Mouse (Mus musculus): Measurements from ENCODE around the gene Fam189a1. TPM values are rescaled to one million over a fixed set of nuclear protein-coding genes. Genes with fewer than 3 reads are reported as not detected.

Gene Fam189a1
- polyA plus RNA-seq, 1 experiment from 2014 or later: 0.66 TPM

DNA sequence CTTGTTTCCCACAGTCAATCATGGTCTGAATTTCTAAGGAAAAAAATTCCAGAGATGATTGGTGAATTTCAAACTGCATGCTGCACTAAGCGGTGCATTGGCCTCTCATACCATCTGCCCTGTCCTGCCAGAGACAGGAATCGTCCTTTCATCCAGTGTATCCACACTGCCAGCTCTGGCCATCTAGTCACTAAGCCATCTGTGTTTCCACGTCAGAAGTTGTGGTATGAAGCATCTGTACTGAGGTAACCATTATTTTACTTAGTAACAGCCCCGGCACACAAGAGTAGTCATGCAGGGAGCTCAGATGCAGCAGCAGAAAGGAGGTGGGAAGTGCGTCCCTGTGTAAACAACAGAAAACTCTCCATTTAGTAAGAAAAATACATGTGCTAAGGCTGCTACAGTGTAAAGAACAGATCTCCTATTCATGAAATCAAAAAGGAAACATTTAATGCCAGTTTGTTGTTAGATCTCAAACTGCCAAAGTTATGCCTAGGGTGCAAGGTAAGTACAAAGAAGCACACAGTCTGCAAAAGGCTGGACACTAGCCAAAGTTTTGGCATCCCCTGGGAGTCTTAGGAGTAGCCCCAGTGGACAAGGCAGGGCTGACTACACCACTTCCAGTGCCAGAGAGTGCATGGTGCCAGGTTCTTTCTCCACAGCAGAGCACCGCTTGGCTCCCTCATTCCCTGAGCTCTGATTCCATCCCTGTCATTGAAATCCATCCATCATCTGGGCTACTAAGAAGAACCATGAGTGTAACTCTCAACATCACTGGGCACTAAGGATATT lies 14.3 kb downstream of the Fam189a1 start:
- peak; percentile 89 for ATAC-seq (replicated peaks; ENCODE audit: low FRiP score)
- Histone ChIP-seq H3K9me3 (replicated peaks) (no peaks in the 10 kb centered on the region), H3K27ac (peak overlapping the region; percentile 37; the same call in 1 of the 2 replicates), H3K4me3 (replicated peaks) (no peak overlapping the region), H3K27me3 (no peaks in the 10 kb centered on the region), H3K9ac (no peak overlapping the region), H3K36me3 (no peaks in the 10 kb centered on the region), H3K4me1 (peaks cover 17% of the 10 kb centered on the region), H3K4me2 (0 out of 2 replicates have a peak overlapping the region, but pooled peaks have one; percentile 7)
- 27% methylated on average over 6 of the region's 6 CpGs for WGBS

DNA sequence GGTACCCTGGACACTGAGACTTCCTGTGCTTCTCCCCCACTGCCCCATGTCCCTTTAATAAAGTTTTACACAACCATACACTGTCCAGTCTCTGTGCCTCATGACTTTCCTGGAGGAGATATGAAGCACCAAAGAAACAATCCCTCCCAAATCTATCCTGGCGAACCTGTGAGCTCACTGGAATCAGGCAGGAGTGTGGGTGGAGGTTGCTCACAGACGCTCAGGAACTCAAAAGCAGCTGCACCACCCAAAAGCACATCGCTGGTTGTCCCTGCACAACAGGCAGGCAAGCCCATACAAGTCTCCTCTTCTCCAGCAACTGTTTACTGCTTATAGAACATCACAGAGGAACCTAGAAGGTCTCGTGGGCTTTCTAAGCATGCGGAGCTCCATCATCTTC lies 15.5 kb downstream of the Fam189a1 start:
- no peak overlapping the region for H3K4me2 ChIP-seq
- no peaks in the 10 kb centered on the region for H3K27me3 ChIP-seq
- no peaks in the 10 kb centered on the region for H3K9me3 ChIP-seq (replicated peaks)
- H3K36me3 ChIP-seq: no peaks in the 10 kb centered on the region
- no peak overlapping the region for H3K27ac ChIP-seq
- H3K4me3 ChIP-seq (replicated peaks): no peak overlapping the region
- H3K4me1 ChIP-seq: peaks cover 17% of the 10 kb centered on the region
- WGBS: 74% methylated on average over 5 of the region's 5 CpGs
- no peak overlapping the region for H3K9ac ChIP-seq
- ATAC-seq (replicated peaks; ENCODE audit: low FRiP score): no peak

DNA sequence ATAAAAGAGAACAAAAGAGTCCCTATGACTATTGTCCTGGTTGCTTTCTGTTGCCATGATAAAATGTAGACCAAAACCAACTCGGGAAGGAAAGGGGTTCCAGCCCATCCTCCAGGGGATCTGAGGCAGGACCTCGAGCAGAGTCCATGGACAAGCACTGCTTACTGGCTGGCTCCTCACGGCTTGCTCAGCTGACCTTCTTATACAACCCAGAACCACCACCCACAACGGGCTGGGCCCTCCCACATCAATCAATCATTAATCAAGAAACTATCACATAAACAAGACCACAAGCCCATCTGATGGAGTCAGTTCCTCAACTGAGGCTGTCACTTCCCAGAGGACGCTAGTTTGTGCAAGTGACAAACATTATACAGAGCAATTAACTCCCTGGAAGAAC lies 16.3 kb downstream of the Fam189a1 start:
- Histone ChIP-seq H3K27ac (no peak overlapping the region), H3K4me1 (peaks cover 17% of the 10 kb centered on the region), H3K27me3 (no peaks in the 10 kb centered on the region), H3K9me3 (replicated peaks) (no peaks in the 10 kb centered on the region), H3K9ac (no peak overlapping the region), H3K36me3 (no peaks in the 10 kb centered on the region), H3K4me3 (replicated peaks) (no peak overlapping the region), H3K4me2 (no peak overlapping the region)
- WGBS: 46% methylated on average over 5 of the region's 5 CpGs
- 0 out of 2 replicates have a peak, but pooled peaks have one; percentile 60 for ATAC-seq (replicated peaks; ENCODE audit: low FRiP score)

DNA sequence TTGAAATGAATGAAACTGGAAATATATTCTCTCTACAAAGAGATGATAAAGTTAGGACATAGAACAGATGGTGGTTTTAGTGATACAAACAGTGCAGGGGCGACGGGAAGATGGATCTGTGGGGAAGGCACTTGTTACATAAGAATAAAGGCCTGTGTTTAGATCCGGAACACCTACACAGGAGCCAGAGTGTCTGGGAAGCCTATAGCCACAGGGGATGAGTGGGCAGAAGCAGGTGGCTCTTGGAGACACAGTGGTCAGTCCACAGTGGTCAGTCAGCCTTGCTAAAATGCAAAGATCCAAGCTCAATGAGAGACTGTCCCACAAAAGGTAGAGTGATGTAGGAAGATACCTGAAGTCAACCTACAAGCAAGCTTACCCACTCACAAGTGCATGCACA lies 32.6 kb downstream of the Fam189a1 start:
- Histone ChIP-seq H3K4me2 (no peak overlapping the region), H3K36me3 (no peaks in the 10 kb centered on the region), H3K4me3 (replicated peaks) (no peak overlapping the region), H3K4me1 (no peaks in the 10 kb centered on the region), H3K9me3 (replicated peaks) (no peaks in the 10 kb centered on the region), H3K27ac (no peak overlapping the region), H3K27me3 (no peaks in the 10 kb centered on the region), H3K9ac (no peak overlapping the region)
- no peak for ATAC-seq (replicated peaks; ENCODE audit: low FRiP score)
- WGBS: 80% methylated on average over 3 of the region's 3 CpGs

- no peak overlapping the region for H3K4me3 ChIP-seq (replicated peaks)
- WGBS: 93% methylated on average over 7 of the region's 7 CpGs
Measured at GRCm38 (mm10) chr7:65116903-65117302, 39.5 kb downstream of the Fam189a1 start.

DNA sequence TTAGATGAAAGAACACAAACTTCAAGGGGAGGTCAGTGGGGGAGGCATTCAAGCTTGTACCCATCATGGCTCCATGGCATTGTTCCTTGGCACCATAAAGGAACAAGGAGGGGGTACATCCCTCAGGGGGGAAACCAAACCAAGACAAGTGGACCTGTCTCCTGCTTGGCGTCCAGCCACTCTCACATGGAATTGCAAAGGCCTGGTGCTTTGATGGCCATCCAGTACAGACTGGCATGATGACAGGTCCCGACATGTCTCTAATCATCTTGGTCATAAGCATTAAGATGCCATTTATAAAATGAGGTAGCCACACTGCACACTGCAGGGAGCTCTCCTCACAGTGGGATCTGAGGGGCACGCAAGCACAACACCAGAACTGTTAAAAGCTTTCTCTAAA lies 41.0 kb downstream of the Fam189a1 start:
- no peak overlapping the region for H3K27ac ChIP-seq
- no peaks in the 10 kb centered on the region for H3K9me3 ChIP-seq (replicated peaks)
- ATAC-seq (replicated peaks; ENCODE audit: low FRiP score): no peak
- 88% methylated on average over 3 of the region's 3 CpGs for WGBS
- no peaks in the 10 kb centered on the region for H3K36me3 ChIP-seq
- H3K4me1 ChIP-seq: no peaks in the 10 kb centered on the region
- H3K4me3 ChIP-seq (replicated peaks): no peak overlapping the region
- no peak overlapping the region for H3K4me2 ChIP-seq
- no peak overlapping the region for H3K9ac ChIP-seq
- no peaks in the 10 kb centered on the region for H3K27me3 ChIP-seq

More at GRCm38 (mm10) chr7:65116903-65117302, 39.5 kb downstream of the Fam189a1 start:
- Histone ChIP-seq H3K9me3 (replicated peaks) (no peaks in the 10 kb centered on the region), H3K9ac (no peak overlapping the region), H3K27ac (no peak overlapping the region), H3K4me2 (no peak overlapping the region), H3K4me1 (no peaks in the 10 kb centered on the region), H3K36me3 (no peaks in the 10 kb centered on the region), H3K27me3 (no peaks in the 10 kb centered on the region)
- no peak for ATAC-seq (replicated peaks; ENCODE audit: low FRiP score)

DNA sequence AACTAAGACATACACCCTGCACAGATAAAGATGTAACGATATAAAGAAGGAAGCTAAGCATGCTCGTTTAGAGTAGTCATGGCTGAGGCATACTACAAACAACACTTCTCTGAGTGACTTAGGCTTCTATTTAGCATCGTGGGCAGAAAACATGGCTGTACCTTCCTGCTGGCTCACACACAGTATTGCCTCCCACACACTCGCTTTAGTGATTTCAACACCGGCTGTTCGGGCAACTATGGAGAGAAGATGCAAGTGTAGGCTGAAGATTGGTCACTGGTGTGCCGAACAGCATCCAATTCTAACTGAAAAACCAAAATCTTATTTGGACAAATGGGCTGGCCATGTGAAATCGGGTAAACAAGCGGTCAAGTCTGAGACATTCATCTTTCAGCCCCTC lies 44.7 kb downstream of the Fam189a1 start:
- no peaks in the 10 kb centered on the region for H3K36me3 ChIP-seq
- no peaks in the 10 kb centered on the region for H3K9me3 ChIP-seq (replicated peaks)
- no peak for ATAC-seq (replicated peaks; ENCODE audit: low FRiP score)
- H3K4me1 ChIP-seq: no peaks in the 10 kb centered on the region
- no peak overlapping the region for H3K27ac ChIP-seq
- WGBS: 88% methylated on average over 9 of the region's 9 CpGs
- no peak overlapping the region for H3K4me3 ChIP-seq (replicated peaks)
- no peaks in the 10 kb centered on the region for H3K27me3 ChIP-seq
- no peak overlapping the region for H3K9ac ChIP-seq
- H3K4me2 ChIP-seq: no peak overlapping the region

DNA sequence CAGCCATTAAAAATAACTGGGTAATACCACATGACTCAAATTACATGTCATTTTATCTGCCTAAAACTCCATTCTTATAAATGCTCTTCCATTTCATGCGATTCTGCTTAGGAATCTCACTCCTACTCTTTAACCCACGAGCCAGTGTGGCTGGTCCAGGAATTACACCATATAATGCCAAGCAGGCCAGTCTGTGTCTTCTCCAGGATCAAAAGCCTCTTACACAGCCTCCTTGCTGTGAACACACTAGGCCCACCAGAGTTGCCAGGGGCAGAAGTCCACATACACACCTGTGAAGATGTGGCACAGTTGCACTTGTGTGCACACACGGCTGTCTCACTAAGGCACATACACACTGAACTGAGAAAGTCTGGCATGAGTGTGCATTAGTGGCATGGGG lies 50.8 kb downstream of the Fam189a1 start:
- no peaks in the 10 kb centered on the region for H3K9me3 ChIP-seq (replicated peaks)
- H3K4me1 ChIP-seq: no peaks in the 10 kb centered on the region
- no peaks in the 10 kb centered on the region for H3K27me3 ChIP-seq
- no peaks in the 10 kb centered on the region for H3K36me3 ChIP-seq
- H3K9ac ChIP-seq: no peak overlapping the region
- no peak for ATAC-seq (replicated peaks; ENCODE audit: low FRiP score)
- 86% methylated on average over 3 of the region's 3 CpGs for WGBS
- H3K27ac ChIP-seq: no peak overlapping the region
- no peak overlapping the region for H3K4me2 ChIP-seq
- H3K4me3 ChIP-seq (replicated peaks): no peak overlapping the region

DNA sequence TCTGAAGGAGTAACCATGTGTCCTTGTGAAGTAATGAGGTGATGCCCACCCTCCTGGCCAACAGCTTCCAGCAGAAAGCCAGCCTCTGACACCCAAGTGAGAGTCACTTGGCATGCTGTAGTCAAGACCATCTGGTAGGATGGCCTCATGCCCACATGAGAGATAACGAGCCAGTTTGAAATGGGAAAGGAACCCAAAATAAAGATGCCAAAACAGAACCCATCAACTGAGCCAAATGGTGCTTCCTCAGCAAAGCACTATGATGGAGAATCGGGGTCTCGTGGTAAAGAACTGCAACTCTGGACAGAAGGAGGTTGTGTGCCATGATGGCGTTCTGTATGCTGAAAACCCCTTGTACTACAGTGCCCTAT lies 51.3 kb downstream of the Fam189a1 start:
- Histone ChIP-seq H3K27me3 (no peaks in the 10 kb centered on the region), H3K4me2 (no peak overlapping the region), H3K9ac (no peak overlapping the region), H3K27ac (no peak overlapping the region), H3K4me1 (no peaks in the 10 kb centered on the region), H3K36me3 (no peaks in the 10 kb centered on the region), H3K9me3 (replicated peaks) (no peaks in the 10 kb centered on the region), H3K4me3 (replicated peaks) (no peak overlapping the region)
- ATAC-seq (replicated peaks; ENCODE audit: low FRiP score): no peak
- 92% methylated on average over 4 of the region's 4 CpGs for WGBS

GRCm38 (mm10) chr7:65104207-65105096 lies 51.9 kb downstream of the Fam189a1 start:
- H3K4me3 ChIP-seq (replicated peaks): no peak overlapping the region
- H3K9ac ChIP-seq: no peak overlapping the region
- no peak overlapping the region for H3K4me2 ChIP-seq
- no peaks in the 10 kb centered on the region for H3K27me3 ChIP-seq
- no peaks in the 10 kb centered on the region for H3K9me3 ChIP-seq (replicated peaks)
- no peaks in the 10 kb centered on the region for H3K36me3 ChIP-seq
- 89% methylated on average over 17 of the region's 17 CpGs for WGBS
- H3K27ac ChIP-seq: no peak overlapping the region
- ATAC-seq (replicated peaks; ENCODE audit: low FRiP score): no peak
- no peaks in the 10 kb centered on the region for H3K4me1 ChIP-seq

GRCm38 (mm10) chr7:65101661-65102060 lies 54.7 kb downstream of the Fam189a1 start:
- H3K27me3 ChIP-seq: no peaks in the 10 kb centered on the region
- H3K4me1 ChIP-seq: no peaks in the 10 kb centered on the region
- H3K36me3 ChIP-seq: no peaks in the 10 kb centered on the region
- H3K4me2 ChIP-seq: no peak overlapping the region
- 91% methylated on average over 2 of the region's 2 CpGs for WGBS
- no peak overlapping the region for H3K27ac ChIP-seq
- no peak overlapping the region for H3K4me3 ChIP-seq (replicated peaks)
- no peaks in the 10 kb centered on the region for H3K9me3 ChIP-seq (replicated peaks)
- no peak overlapping the region for H3K9ac ChIP-seq
- ATAC-seq (replicated peaks; ENCODE audit: low FRiP score): no peak

GRCm38 (mm10) chr7:65097708-65098107 lies 58.7 kb downstream of the Fam189a1 start:
- Histone ChIP-seq H3K4me3 (replicated peaks) (no peak overlapping the region), H3K4me1 (0 out of 2 replicates have a peak, but pooled peaks cover 3% of the 10 kb centered on the region), H3K27me3 (no peaks in the 10 kb centered on the region), H3K4me2 (no peak overlapping the region), H3K9ac (no peak overlapping the region), H3K27ac (no peak overlapping the region), H3K36me3 (no peaks in the 10 kb centered on the region), H3K9me3 (replicated peaks) (no peaks in the 10 kb centered on the region)
- no peak for ATAC-seq (replicated peaks; ENCODE audit: low FRiP score)
- WGBS: 89% methylated on average over 14 of the region's 14 CpGs

All from kidney, embryonic 15.5 days (tissue).